ENCODE assay signal across 8 mouse cellular contexts in the genomic region with DNA sequence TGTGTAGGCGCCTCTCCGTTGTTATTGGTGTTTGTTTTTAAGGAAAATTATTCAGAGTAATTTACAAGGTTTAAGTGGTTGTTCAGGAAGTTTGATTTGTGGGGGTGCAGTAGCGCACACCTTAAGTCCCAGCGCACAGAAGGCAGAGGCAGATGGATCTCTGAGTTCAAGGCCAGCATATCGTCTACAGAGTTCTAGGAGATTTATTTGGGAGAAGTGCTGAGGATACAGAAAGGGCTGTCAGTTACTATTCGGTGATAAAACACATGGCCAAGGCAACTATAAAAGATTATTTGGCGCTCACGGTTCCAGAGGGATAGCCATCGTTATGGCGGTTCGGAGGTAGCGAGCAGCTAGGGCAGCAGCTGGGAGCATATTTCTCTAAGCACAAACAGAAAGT. TPM values are rescaled to one million over a fixed set of nuclear protein-coding genes. Genes with fewer than 3 reads are reported as not detected.
DNase-seq lines count a peak whose midpoint lies in the region; ATAC-seq and TF ChIP-seq lines count a peak whose summit lies in the region.

No protein-coding gene starts in this region.

- DNase-seq in heart, postnatal 25 days (ENCODE audit: low spot score), result no peak
- peak; percentile 2 for DNase-seq in forebrain, embryonic 14.5 days (ENCODE audit: low spot score)
- no peak for DNase-seq in left cerebral cortex, postnatal 4 days
- no peak for DNase-seq in right cerebral cortex, postnatal 36 days (ENCODE audit: low spot score in 2 of 2)
- no peak for DNase-seq in cerebellum, postnatal 14 days

- H3K27me3 ChIP-seq in heart, embryonic 11.5 days (ENCODE audit: control insufficient read depth, insufficient read depth, low read length), result no peaks in the 10 kb centered on the region
- no peaks in the 10 kb centered on the region for H3K27me3 ChIP-seq in ES-Bruce4 (ENCODE audit: control insufficient read depth, insufficient read depth, low read length, poor library complexity, severe bottlenecking)
- no peaks in the 10 kb centered on the region for H3K27me3 ChIP-seq in forebrain, embryonic 14.5 days (replicated peaks; ENCODE audit: control insufficient read depth, insufficient read depth, low read length)
- no peaks in the 10 kb centered on the region for H3K27me3 ChIP-seq in liver, embryonic 12.5 days (replicated peaks)

- peaks cover 3% of the 10 kb centered on the region; the same call in 1 of the 2 replicates for H3K36me3 ChIP-seq in heart, embryonic 11.5 days (ENCODE audit: control insufficient read depth, insufficient read depth, low read length)
- peaks cover 16% of the 10 kb centered on the region for H3K36me3 ChIP-seq in ES-Bruce4 (ENCODE audit: control insufficient read depth, insufficient read depth, low read length, poor library complexity, severe bottlenecking)
- peaks cover 17% of the 10 kb centered on the region for H3K36me3 ChIP-seq in forebrain, embryonic 14.5 days (ENCODE audit: control insufficient read depth, insufficient read depth, low read length)
- peaks cover 28% of the 10 kb centered on the region for H3K36me3 ChIP-seq in liver, embryonic 12.5 days

- H3K4me3 ChIP-seq in heart, embryonic 11.5 days (ENCODE audit: low read depth, low read length), result peak overlapping the region; percentile 85
- peak overlapping the region; percentile 65 for H3K4me3 ChIP-seq in ES-Bruce4 (ENCODE audit: low read depth, low read length)
- H3K4me3 ChIP-seq in forebrain, embryonic 14.5 days (ENCODE audit: low read depth, low read length), result peak overlapping the region; percentile 76
- H3K4me3 ChIP-seq in liver, embryonic 12.5 days, result peak overlapping the region; percentile 80

- H3K4me1 ChIP-seq in heart, embryonic 11.5 days (ENCODE audit: control insufficient read depth, insufficient read depth, low read length), result peaks cover 6% of the 10 kb centered on the region
- H3K4me1 ChIP-seq in ES-Bruce4 (ENCODE audit: control insufficient read depth, insufficient read depth, low read length), result no peaks in the 10 kb centered on the region
- H3K4me1 ChIP-seq in forebrain, embryonic 14.5 days (ENCODE audit: control insufficient read depth, insufficient read depth, low read length), result peaks cover 10% of the 10 kb centered on the region
- H3K4me1 ChIP-seq in liver, embryonic 12.5 days, result peaks cover 60% of the 10 kb centered on the region

- H3K9me3 ChIP-seq in heart, embryonic 11.5 days (replicated peaks; ENCODE audit: control insufficient read depth, low read length), result no peaks in the 10 kb centered on the region
- no peaks in the 10 kb centered on the region for H3K9me3 ChIP-seq in ES-Bruce4 (replicated peaks; ENCODE audit: control insufficient read depth, insufficient read depth, low read length, poor library complexity, severe bottlenecking)
- no peaks in the 10 kb centered on the region for H3K9me3 ChIP-seq in forebrain, embryonic 14.5 days (replicated peaks; ENCODE audit: control insufficient read depth, low read length)
- H3K9me3 ChIP-seq in liver, embryonic 12.5 days (replicated peaks), result no peaks in the 10 kb centered on the region

- TF ChIP-seq POLR2A in ES-Bruce4 (IDR thresholded peaks at IDR 0.05; ENCODE audit: insufficient read depth, low read length), result no peak

- H3K27ac ChIP-seq in heart, embryonic 11.5 days (ENCODE audit: low read depth, low read length), result peak overlapping the region; percentile 86
- peak overlapping the region; percentile 88 for H3K27ac ChIP-seq in ES-Bruce4 (ENCODE audit: insufficient read depth, low read length)
- H3K27ac ChIP-seq in forebrain, embryonic 14.5 days (ENCODE audit: low read depth, low read length), result no peak overlapping the region
- H3K27ac ChIP-seq in liver, embryonic 12.5 days, result peak overlapping the region; percentile 97

- peak overlapping the region; percentile 60 for H3K4me2 ChIP-seq in heart, embryonic 11.5 days
- H3K4me2 ChIP-seq in forebrain, embryonic 14.5 days (ENCODE audit: low read length), result peak overlapping the region; percentile 72
- peak overlapping the region; percentile 76 for H3K4me2 ChIP-seq in liver, embryonic 12.5 days

- no peak for ATAC-seq in heart, embryonic 11.5 days (replicated peaks; ENCODE audit: insufficient number of reproducible peaks, low FRiP score, low TSS enrichment)
- no peak for ATAC-seq in forebrain, embryonic 14.5 days
- ATAC-seq in liver, embryonic 12.5 days, result no peak

- intact Hi-C loops in heart, postnatal 25 days (cut with DNase I), result loop anchor here (5.0 kb wide), 1 partner anchor 87 kb away; no protein-coding TSS in a partner anchor
- intact Hi-C loops in left cerebral cortex, postnatal 4 days (cut with DNase I), result no loop called here

- TF ChIP-seq EP300 in ES-Bruce4 (IDR thresholded peaks at IDR 0.05; ENCODE audit: insufficient read depth, low read depth, low read length), result no peak

- H3K9ac ChIP-seq in heart, embryonic 11.5 days (ENCODE audit: low read depth, low read length), result peak overlapping the region; percentile 83
- peak overlapping the region; percentile 77 for H3K9ac ChIP-seq in ES-Bruce4 (ENCODE audit: low read depth, poor library complexity, severe bottlenecking)
- H3K9ac ChIP-seq in forebrain, embryonic 14.5 days (ENCODE audit: low read length), result peak overlapping the region; percentile 81
- peak overlapping the region; percentile 80 for H3K9ac ChIP-seq in liver, embryonic 12.5 days

- WGBS in heart, embryonic 11.5 days (ENCODE audit: insufficient replicate concordance), result 14% methylated on average over 12 of the region's 12 CpGs
- 11% methylated on average over 12 of the region's 12 CpGs for WGBS in forebrain, embryonic 14.5 days
- 9% methylated on average over 12 of the region's 12 CpGs for WGBS in liver, embryonic 12.5 days (ENCODE audit: insufficient replicate concordance)

- TF ChIP-seq CTCF in ES-Bruce4 (IDR thresholded peaks at IDR 0.05; ENCODE audit: low read depth, low read length), result no peak

RNA-seq across cellular contexts. Expression of a gene that starts 0.5 kb away (rescaled TPM):
- 147 and 150 TPM in 2 replicates for polyA plus RNA-seq in heart, embryonic 11.5 days (2014; fragmentation: Nextera tagmentation; extraction: Ambion mirVana)
- total RNA-seq in heart, postnatal 25 days (2021), result 10 to 100 TPM; 49.7 to 53.1 TPM
- 113 and 119 TPM in 2 replicates for polyA plus RNA-seq in ES-Bruce4 (2011; ENCODE audit: insufficient read depth, insufficient read length, low read depth, missing spikeins)
- polyA plus RNA-seq in forebrain, embryonic 14.5 days (2014; fragmentation: Nextera tagmentation; extraction: Ambion mirVana), result 70.8 and 90.6 TPM in 2 replicates
- polyA plus RNA-seq in liver, embryonic 12.5 days (2016; fragmentation: Nextera tagmentation; extraction: Ambion mirVana), result 56.4 and 62.1 TPM in 2 replicates
- total RNA-seq in left cerebral cortex, postnatal 4 days (2021), result 10 to 100 TPM; 22.7 to 23.1 TPM

RNA-seq across cellular contexts. Expression of a gene that starts 1.0 kb away (rescaled TPM):
- 25.4 and 25.6 TPM in 2 replicates for polyA plus RNA-seq in heart, embryonic 11.5 days (2014; fragmentation: Nextera tagmentation; extraction: Ambion mirVana)
- total RNA-seq in heart, postnatal 25 days (2021), result 1 to 10 TPM; 7.2 to 8.1 TPM
- polyA plus RNA-seq in ES-Bruce4 (2011; ENCODE audit: insufficient read depth, insufficient read length, low read depth, missing spikeins), result 96.4 and 102 TPM in 2 replicates
- 28.8 and 34.1 TPM in 2 replicates for polyA plus RNA-seq in forebrain, embryonic 14.5 days (2014; fragmentation: Nextera tagmentation; extraction: Ambion mirVana)
- polyA plus RNA-seq in liver, embryonic 12.5 days (2016; fragmentation: Nextera tagmentation; extraction: Ambion mirVana), result 19.6 and 20.0 TPM in 2 replicates
- 10 to 100 TPM; 41.0 to 41.1 TPM for total RNA-seq in left cerebral cortex, postnatal 4 days (2021)
